Comparison of ENCODE assay signal across 17 mouse cellular contexts in genomic region chr2:167654911-167655600, GRCm38 (mm10). TPM values are rescaled to one million over a fixed set of nuclear protein-coding genes. Genes with fewer than 3 reads are reported as not detected.
"Had no signal": no experiment of that assay in that cellular context is flagged by ENCODE, and none has a peak within 500 bp of the region (broad histone marks: within the 10 kb centered on the region; RNA-seq: fewer than 3 reads in every experiment).

No protein-coding gene starts in this region.

- H3K4me2 ChIP-seq: limb, embryonic 12.5 days; liver, embryonic 11.5 days; liver, embryonic 15.5 days; neural tube, embryonic 12.5 days had no signal

- DNase-seq: layer of hippocampus, adult 9-11 months; lung, adult 2 months; lung, postnatal 36 days; midbrain, embryonic 14.5 days; thymus, adult 2 months; thymus, postnatal 36 days had no signal

- ATAC-seq: hindbrain, embryonic 16.5 days; inflammation-experienced regulatory T-cells, adult 6 months; intestine, postnatal 0 days; lung, postnatal 0 days had no signal

- H3K4me3 ChIP-seq: limb, embryonic 12.5 days; liver, embryonic 15.5 days; neural tube, embryonic 12.5 days had no signal

- H3K27ac ChIP-seq: kidney, postnatal 0 days; limb, embryonic 12.5 days; liver, embryonic 15.5 days; neural tube, embryonic 12.5 days had no signal

- H3K9me3 ChIP-seq: limb, embryonic 12.5 days; liver, embryonic 15.5 days; neural tube, embryonic 12.5 days had no signal

- H3K9ac ChIP-seq: limb, embryonic 12.5 days; liver, embryonic 15.5 days; neural tube, embryonic 12.5 days had no signal

- H3K27me3 ChIP-seq: limb, embryonic 12.5 days; liver, embryonic 15.5 days; neural tube, embryonic 12.5 days had no signal

RNA-seq across cellular contexts. Expression of gene Gm20431, which starts 6.2 kb away (rescaled TPM):
- total RNA-seq: monocyte, adult 5-6 weeks; neutrophil, adult 5-6 weeks had no signal
- polyA plus RNA-seq: inflammation-experienced regulatory T-cells, adult 6 months had no signal
